Mouse (Mus musculus): ENCODE measurements around the gene Plpp1. TPM values are rescaled to one million over a fixed set of nuclear protein-coding genes. Genes with fewer than 3 reads are reported as not detected.
A peak's percentile ranks its signal among the peaks of the same experiment; 100 is the strongest.

Gene Plpp1
- polyA plus RNA-seq, 1 experiment from 2014 or later: 137 TPM

- H3K4me2 ChIP-seq (replicated peaks; ENCODE audit: low read depth): no peak overlapping the region
- H3K27ac ChIP-seq (replicated peaks): 0 out of 2 replicates have a peak overlapping the region, but pooled peaks have one; percentile 30
- no peaks in the 10 kb centered on the region for H3K36me3 ChIP-seq (ENCODE audit: control insufficient read depth, insufficient read depth, low read length)
- ATAC-seq (ENCODE audit: low FRiP score, low TSS enrichment) (peak; percentile 70; the same call in 1 of the 2 replicates), DNase-seq (ENCODE audit: low spot score) (peak; percentile 52)
- H3K9me3 ChIP-seq (ENCODE audit: control insufficient read depth, low read length): no peaks in the 10 kb centered on the region
- H3K4me3 ChIP-seq (ENCODE audit: low read depth, low read length): no peak overlapping the region
- no peak overlapping the region for H3K9ac ChIP-seq (ENCODE audit: low read length)
- WGBS: 36% methylated on average over 12 of the region's 12 CpGs
- no peaks in the 10 kb centered on the region for H3K4me1 ChIP-seq (replicated peaks; ENCODE audit: control insufficient read depth, insufficient read depth)
- H3K27me3 ChIP-seq (ENCODE audit: control insufficient read depth, insufficient read depth, low read length): no peaks in the 10 kb centered on the region
- TF ChIP-seq EP300 (optimal IDR thresholded peaks at IDR 0.05) (no peak), CTCF (IDR thresholded peaks at IDR 0.05; ENCODE audit: low read depth) (no peak)
Measured at GRCm38 (mm10) chr13:112835113-112835512, 34.5 kb downstream of the Plpp1 start.

DNA sequence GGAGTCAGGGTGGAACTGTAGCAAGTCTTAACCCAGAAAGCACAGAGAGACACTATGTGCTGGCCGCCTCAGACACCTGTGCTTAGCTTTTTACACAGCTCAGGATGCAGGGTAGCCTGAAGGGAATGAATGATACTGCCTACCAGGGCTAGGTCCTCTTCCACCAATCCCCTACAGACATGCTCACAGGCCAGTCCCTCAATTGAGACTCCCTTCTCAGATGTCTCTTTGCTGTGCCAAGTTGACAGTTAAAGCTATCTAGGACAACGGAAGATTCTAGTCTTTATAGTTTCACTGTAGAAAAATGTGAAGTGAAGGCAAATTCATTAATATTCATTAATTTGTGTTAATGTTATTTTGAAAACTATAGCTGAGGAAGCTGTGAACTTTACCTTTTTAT, 36.4 kb downstream of the Plpp1 start:
- TF ChIP-seq EP300 (optimal IDR thresholded peaks at IDR 0.05) (no peak), CTCF (IDR thresholded peaks at IDR 0.05; ENCODE audit: low read depth) (no peak)
- H3K9ac ChIP-seq (ENCODE audit: low read length): no peak overlapping the region
- no peak for DNase-seq (ENCODE audit: low spot score)
- 83% methylated on average over 2 of the region's 2 CpGs for WGBS
- no peak overlapping the region for H3K27ac ChIP-seq (replicated peaks)
- H3K4me2 ChIP-seq (replicated peaks; ENCODE audit: low read depth): no peak overlapping the region
- no peaks in the 10 kb centered on the region for H3K9me3 ChIP-seq (ENCODE audit: control insufficient read depth, low read length)
- no peak for ATAC-seq (ENCODE audit: low FRiP score, low TSS enrichment)
- no peaks in the 10 kb centered on the region for H3K36me3 ChIP-seq (ENCODE audit: control insufficient read depth, insufficient read depth, low read length)
- H3K27me3 ChIP-seq (ENCODE audit: control insufficient read depth, insufficient read depth, low read length): no peaks in the 10 kb centered on the region
- H3K4me1 ChIP-seq (replicated peaks; ENCODE audit: control insufficient read depth, insufficient read depth): no peaks in the 10 kb centered on the region
- no peak overlapping the region for H3K4me3 ChIP-seq (ENCODE audit: low read depth, low read length)

GRCm38 (mm10) chr13:112837621-112838155, 37.1 kb downstream of the Plpp1 start:
- DNase-seq (ENCODE audit: low spot score) (no peak), ATAC-seq (ENCODE audit: low FRiP score, low TSS enrichment) (no peak)
- H3K4me3 ChIP-seq (ENCODE audit: low read depth, low read length): no peak overlapping the region
- H3K9me3 ChIP-seq (ENCODE audit: control insufficient read depth, low read length): no peaks in the 10 kb centered on the region
- H3K4me2 ChIP-seq (replicated peaks; ENCODE audit: low read depth): no peak overlapping the region
- no peak overlapping the region for H3K9ac ChIP-seq (ENCODE audit: low read length)
- no peaks in the 10 kb centered on the region for H3K36me3 ChIP-seq (ENCODE audit: control insufficient read depth, insufficient read depth, low read length)
- H3K4me1 ChIP-seq (replicated peaks; ENCODE audit: control insufficient read depth, insufficient read depth): no peaks in the 10 kb centered on the region
- WGBS: 69% methylated on average over 9 of the region's 9 CpGs
- TF ChIP-seq EP300 (optimal IDR thresholded peaks at IDR 0.05) (no peak), CTCF (IDR thresholded peaks at IDR 0.05; ENCODE audit: low read depth) (no peak)
- H3K27me3 ChIP-seq (ENCODE audit: control insufficient read depth, insufficient read depth, low read length): no peaks in the 10 kb centered on the region
- no peak overlapping the region for H3K27ac ChIP-seq (replicated peaks)

GRCm38 (mm10) chr13:112838562-112839232, 38.1 kb downstream of the Plpp1 start:
- 92% methylated on average over 6 of the region's 6 CpGs for WGBS
- no peaks in the 10 kb centered on the region for H3K9me3 ChIP-seq (ENCODE audit: control insufficient read depth, low read length)
- no peak for TF ChIP-seq EP300 (optimal IDR thresholded peaks at IDR 0.05)
- no peak for TF ChIP-seq CTCF (IDR thresholded peaks at IDR 0.05; ENCODE audit: low read depth)
- H3K36me3 ChIP-seq (ENCODE audit: control insufficient read depth, insufficient read depth, low read length): no peaks in the 10 kb centered on the region
- no peak overlapping the region for H3K27ac ChIP-seq (replicated peaks)
- DNase-seq (ENCODE audit: low spot score): no peak
- no peak for ATAC-seq (ENCODE audit: low FRiP score, low TSS enrichment)
- H3K4me1 ChIP-seq (replicated peaks; ENCODE audit: control insufficient read depth, insufficient read depth): no peaks in the 10 kb centered on the region
- H3K4me2 ChIP-seq (replicated peaks; ENCODE audit: low read depth): no peak overlapping the region
- H3K9ac ChIP-seq (ENCODE audit: low read length): no peak overlapping the region
- no peaks in the 10 kb centered on the region for H3K27me3 ChIP-seq (ENCODE audit: control insufficient read depth, insufficient read depth, low read length)
- H3K4me3 ChIP-seq (ENCODE audit: low read depth, low read length): no peak overlapping the region

DNA sequence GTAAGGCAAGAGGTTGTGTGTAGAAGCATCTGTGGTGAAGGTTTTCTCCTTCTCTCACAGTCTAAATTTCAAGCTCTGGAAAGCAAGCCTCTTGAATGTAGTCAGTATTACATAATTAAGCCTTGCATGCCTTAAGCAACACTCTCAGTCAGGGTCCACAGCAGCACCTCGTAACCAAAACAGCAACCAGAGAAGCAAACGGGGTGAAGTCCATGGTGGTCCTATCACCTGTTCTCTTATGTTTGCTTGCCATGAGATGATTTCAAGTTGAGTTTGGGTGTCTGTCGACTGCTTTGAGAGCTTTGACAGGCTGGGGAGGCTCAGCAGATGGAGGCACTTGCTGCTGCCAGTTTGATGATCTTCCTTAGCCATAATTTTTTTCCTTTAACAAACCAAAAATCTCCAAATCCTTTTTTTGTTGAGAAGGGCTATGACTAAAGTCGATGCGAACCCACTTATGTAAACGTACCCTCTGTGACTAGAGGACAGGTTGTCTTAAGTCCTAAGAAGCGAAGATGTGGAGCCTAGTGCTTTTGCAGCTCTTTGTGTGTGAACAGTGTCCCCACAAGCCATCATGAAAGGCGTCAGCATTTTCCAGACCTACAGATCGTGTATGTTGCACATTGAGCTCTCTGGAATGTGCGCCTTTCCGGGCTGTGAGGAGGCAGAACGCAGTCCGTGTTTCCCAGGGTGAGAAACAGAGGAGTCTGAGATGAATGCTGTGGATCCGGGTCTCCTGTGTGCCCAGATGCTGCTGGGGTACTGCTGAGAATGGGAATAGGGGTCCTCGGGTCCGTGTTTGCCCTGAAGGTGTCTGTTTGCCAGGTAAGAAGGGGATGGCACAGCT, 39.9 kb downstream of the Plpp1 start:
- WGBS: 84% methylated on average over 16 of the region's 16 CpGs
- ATAC-seq (ENCODE audit: low FRiP score, low TSS enrichment): no peak

More for the DNA sequence above, 39.9 kb downstream of the Plpp1 start:
- no peak overlapping the region for H3K4me3 ChIP-seq (ENCODE audit: low read depth, low read length)
- DNase-seq (ENCODE audit: low spot score): no peak
- H3K27ac ChIP-seq (replicated peaks): no peak overlapping the region
- no peak for TF ChIP-seq CTCF (IDR thresholded peaks at IDR 0.05; ENCODE audit: low read depth)
- TF ChIP-seq EP300 (optimal IDR thresholded peaks at IDR 0.05): no peak
- no peaks in the 10 kb centered on the region for H3K4me1 ChIP-seq (replicated peaks; ENCODE audit: control insufficient read depth, insufficient read depth)
- no peaks in the 10 kb centered on the region for H3K9me3 ChIP-seq (ENCODE audit: control insufficient read depth, low read length)
- 0 out of 2 replicates have a peak, but pooled peaks cover 9% of the 10 kb centered on the region for H3K36me3 ChIP-seq (ENCODE audit: control insufficient read depth, insufficient read depth, low read length)
- H3K9ac ChIP-seq (ENCODE audit: low read length): no peak overlapping the region
- no peaks in the 10 kb centered on the region for H3K27me3 ChIP-seq (ENCODE audit: control insufficient read depth, insufficient read depth, low read length)
- H3K4me2 ChIP-seq (replicated peaks; ENCODE audit: low read depth): no peak overlapping the region

Data from stomach, postnatal 0 days (tissue).